Mouse (Mus musculus): ENCODE measurements around the gene Nat8f1. TPM values are rescaled to one million over a fixed set of nuclear protein-coding genes. Genes with fewer than 3 reads are reported as not detected.
"Not testable (repeated sequence)": the region's sequence is repeated elsewhere in the genome, so short reads cannot be mapped to it uniquely, and the experiment has no call there.

Gene Nat8f1
- polyA plus RNA-seq, 1 experiment from 2014 or later, result 19.0 TPM

GRCm38 (mm10) chr6:85902303-85902702, 13.2 kb downstream of the Nat8f1 start:
- H3K4me2 ChIP-seq (replicated peaks; ENCODE audit: low read depth), result no peak overlapping the region
- 45% methylated on average over 2 of the region's 2 CpGs for WGBS
- peak overlapping the region; percentile 62; the same call in 1 of the 2 replicates for H3K27ac ChIP-seq (ENCODE audit: low read depth, low read length)
- peak; percentile 73 for ATAC-seq
- H3K36me3 ChIP-seq (ENCODE audit: control insufficient read depth, insufficient read depth), result no peaks in the 10 kb centered on the region
- no peak for TF ChIP-seq CTCF (IDR thresholded peaks at IDR 0.05; ENCODE audit: low read depth)
- no peak overlapping the region for H3K9ac ChIP-seq (ENCODE audit: low read depth, low read length)
- no peaks in the 10 kb centered on the region for H3K9me3 ChIP-seq (ENCODE audit: control insufficient read depth)
- no peak overlapping the region for H3K4me3 ChIP-seq (ENCODE audit: low read depth, low read length)
- H3K27me3 ChIP-seq (replicated peaks; ENCODE audit: control insufficient read depth, insufficient read depth, low read length), result no peaks in the 10 kb centered on the region
- H3K4me1 ChIP-seq (replicated peaks; ENCODE audit: control insufficient read depth, insufficient read depth, low read length), result no peaks in the 10 kb centered on the region

GRCm38 (mm10) chr6:85898596-85899475, 16.7 kb downstream of the Nat8f1 start:
- ATAC-seq; H3K9me3 ChIP-seq (ENCODE audit: control insufficient read depth); H3K27me3 ChIP-seq (replicated peaks; ENCODE audit: control insufficient read depth, insufficient read depth, low read length); H3K36me3 ChIP-seq (ENCODE audit: control insufficient read depth, insufficient read depth); H3K4me1 ChIP-seq (replicated peaks; ENCODE audit: control insufficient read depth, insufficient read depth, low read length); H3K4me3 ChIP-seq (ENCODE audit: low read depth, low read length); H3K4me2 ChIP-seq (replicated peaks; ENCODE audit: low read depth); H3K27ac ChIP-seq (ENCODE audit: low read depth, low read length); H3K9ac ChIP-seq (ENCODE audit: low read depth, low read length): not testable (repeated sequence)
- 79% methylated on average over 6 of the region's 8 CpGs for WGBS

GRCm38 (mm10) chr6:85895061-85895648, 20.3 kb downstream of the Nat8f1 start:
- H3K4me1 ChIP-seq (replicated peaks; ENCODE audit: control insufficient read depth, insufficient read depth, low read length); H3K27me3 ChIP-seq (replicated peaks; ENCODE audit: control insufficient read depth, insufficient read depth, low read length); H3K9ac ChIP-seq (ENCODE audit: low read depth, low read length); H3K4me3 ChIP-seq (ENCODE audit: low read depth, low read length); H3K9me3 ChIP-seq (ENCODE audit: control insufficient read depth); ATAC-seq; H3K36me3 ChIP-seq (ENCODE audit: control insufficient read depth, insufficient read depth); H3K4me2 ChIP-seq (replicated peaks; ENCODE audit: low read depth); H3K27ac ChIP-seq (ENCODE audit: low read depth, low read length): not testable (repeated sequence)
- 67% methylated on average over 25 of the region's 25 CpGs for WGBS
- peak; percentile 76 for TF ChIP-seq CTCF (IDR thresholded peaks at IDR 0.05; ENCODE audit: low read depth)

- Histone ChIP-seq H3K4me1 (replicated peaks; ENCODE audit: control insufficient read depth, insufficient read depth, low read length) (no peaks in the 10 kb centered on the region), H3K27ac (ENCODE audit: low read depth, low read length) (no peak overlapping the region), H3K9ac (ENCODE audit: low read depth, low read length) (no peak overlapping the region), H3K4me2 (replicated peaks; ENCODE audit: low read depth) (no peak overlapping the region), H3K36me3 (ENCODE audit: control insufficient read depth, insufficient read depth) (no peaks in the 10 kb centered on the region), H3K27me3 (replicated peaks; ENCODE audit: control insufficient read depth, insufficient read depth, low read length) (no peaks in the 10 kb centered on the region), H3K9me3 (ENCODE audit: control insufficient read depth) (0 out of 2 replicates have a peak, but pooled peaks cover under 1% of the 10 kb centered on the region), H3K4me3 (ENCODE audit: low read depth, low read length) (no peak overlapping the region)
- ATAC-seq, result no peak
- 88% methylated on average over 2 of the region's 2 CpGs for WGBS
- no peak for TF ChIP-seq CTCF (IDR thresholded peaks at IDR 0.05; ENCODE audit: low read depth)
Measured at GRCm38 (mm10) chr6:85888961-85889360, 26.5 kb downstream of the Nat8f1 start.

GRCm38 (mm10) chr6:85884311-85884710, 31.2 kb downstream of the Nat8f1 start:
- peaks cover 11% of the 10 kb centered on the region; the same call in 1 of the 2 replicates for H3K9me3 ChIP-seq (ENCODE audit: control insufficient read depth)

GRCm38 (mm10) chr6:85883246-85883645, 32.2 kb downstream of the Nat8f1 start:
- not testable (repeated sequence) for H3K4me1 ChIP-seq (replicated peaks; ENCODE audit: control insufficient read depth, insufficient read depth, low read length); H3K27me3 ChIP-seq (replicated peaks; ENCODE audit: control insufficient read depth, insufficient read depth, low read length); ATAC-seq; H3K4me2 ChIP-seq (replicated peaks; ENCODE audit: low read depth); H3K9ac ChIP-seq (ENCODE audit: low read depth, low read length); H3K4me3 ChIP-seq (ENCODE audit: low read depth, low read length); H3K27ac ChIP-seq (ENCODE audit: low read depth, low read length); H3K36me3 ChIP-seq (ENCODE audit: control insufficient read depth, insufficient read depth)
- WGBS, result 91% methylated on average over 9 of the region's 9 CpGs
- H3K9me3 ChIP-seq (ENCODE audit: control insufficient read depth), result peaks cover 11% of the 10 kb centered on the region; the same call in 1 of the 2 replicates

More at GRCm38 (mm10) chr6:85884311-85884710, 31.2 kb downstream of the Nat8f1 start:
- no peak overlapping the region for H3K4me2 ChIP-seq (replicated peaks; ENCODE audit: low read depth)
- H3K27ac ChIP-seq (ENCODE audit: low read depth, low read length), result no peak overlapping the region
- no peaks in the 10 kb centered on the region for H3K27me3 ChIP-seq (replicated peaks; ENCODE audit: control insufficient read depth, insufficient read depth, low read length)
- no peaks in the 10 kb centered on the region for H3K4me1 ChIP-seq (replicated peaks; ENCODE audit: control insufficient read depth, insufficient read depth, low read length)
- H3K4me3 ChIP-seq (ENCODE audit: low read depth, low read length), result no peak overlapping the region
- no peaks in the 10 kb centered on the region for H3K36me3 ChIP-seq (ENCODE audit: control insufficient read depth, insufficient read depth)
- WGBS, result 88% methylated on average over 1 of the region's 1 CpGs
- no peak for TF ChIP-seq CTCF (IDR thresholded peaks at IDR 0.05; ENCODE audit: low read depth)
- ATAC-seq, result no peak
- no peak overlapping the region for H3K9ac ChIP-seq (ENCODE audit: low read depth, low read length)

GRCm38 (mm10) chr6:85869006-85869405, 46.5 kb downstream of the Nat8f1 start, which contains the start of gene Nat8f2:
TSS of gene Nat8f2 (minus strand) at chr6:85869158.
- not testable (repeated sequence) for H3K4me1 ChIP-seq (replicated peaks; ENCODE audit: control insufficient read depth, insufficient read depth, low read length); H3K9ac ChIP-seq (ENCODE audit: low read depth, low read length); H3K27ac ChIP-seq (ENCODE audit: low read depth, low read length); H3K9me3 ChIP-seq (ENCODE audit: control insufficient read depth); ATAC-seq; H3K36me3 ChIP-seq (ENCODE audit: control insufficient read depth, insufficient read depth); H3K27me3 ChIP-seq (replicated peaks; ENCODE audit: control insufficient read depth, insufficient read depth, low read length); H3K4me3 ChIP-seq (ENCODE audit: low read depth, low read length)
- 0 out of 2 replicates have a peak within 1 kb of the TSS, but pooled peaks have one; percentile 21 for H3K4me2 ChIP-seq (replicated peaks; ENCODE audit: low read depth)
- 48% methylated on average over 5 of the region's 5 CpGs for WGBS
